In genomic region chr3:27859161-27859561, GRCm38 (mm10) we compare ENCODE assay signal across 9 mouse cellular contexts. TPM values are rescaled to one million over a fixed set of nuclear protein-coding genes. Genes with fewer than 3 reads are reported as not detected.
DNase-seq lines count a peak whose midpoint lies in the region; ATAC-seq lines count a peak whose summit lies in the region.
"Had no signal": no experiment of that assay in that cellular context is flagged by ENCODE, and none has a peak within 500 bp of the region (broad histone marks: within the 10 kb centered on the region; RNA-seq: fewer than 3 reads in every experiment).

No protein-coding gene starts in this region.

- DNase-seq in forebrain, embryonic 14.5 days (ENCODE audit: low spot score) = peak; percentile 12
- DNase-seq in heart, adult 8-10 months (ENCODE audit: low spot score) = peak; percentile 20
- peak; percentile 46 for DNase-seq in kidney, postnatal 10 days
- DNase-seq in mesoderm, embryonic 11.5 days (ENCODE audit: low read depth, low spot score) = peak; percentile 70
- no peak for DNase-seq in left cerebral cortex, postnatal 36 days (ENCODE audit: low spot score in 2 of 2)
- no peak for DNase-seq in spleen, adult 18-20 months
- DNase-seq in frontal cortex, postnatal 36 days (ENCODE audit: low spot score in 2 of 2) = no peak

- no peak overlapping the region for H3K4me3 ChIP-seq in forebrain, embryonic 14.5 days (ENCODE audit: low read depth, low read length)
- no peak overlapping the region for H3K4me3 ChIP-seq in forebrain, embryonic 13.5 days

- no peak overlapping the region for H3K4me2 ChIP-seq in forebrain, embryonic 14.5 days (ENCODE audit: low read length)
- no peak overlapping the region for H3K4me2 ChIP-seq in forebrain, embryonic 13.5 days

- H3K9ac ChIP-seq in forebrain, embryonic 14.5 days (ENCODE audit: low read length) = no peak overlapping the region
- no peak overlapping the region for H3K9ac ChIP-seq in forebrain, embryonic 13.5 days

- H3K4me1 ChIP-seq in forebrain, embryonic 14.5 days (ENCODE audit: control insufficient read depth, insufficient read depth, low read length) = peaks cover 17% of the 10 kb centered on the region
- peaks cover 38% of the 10 kb centered on the region for H3K4me1 ChIP-seq in forebrain, embryonic 13.5 days

- no peaks in the 10 kb centered on the region for H3K9me3 ChIP-seq in forebrain, embryonic 14.5 days (replicated peaks; ENCODE audit: control insufficient read depth, low read length)
- no peaks in the 10 kb centered on the region for H3K9me3 ChIP-seq in forebrain, embryonic 13.5 days (replicated peaks)

- H3K27me3 ChIP-seq in forebrain, embryonic 14.5 days (replicated peaks; ENCODE audit: control insufficient read depth, insufficient read depth, low read length) = no peaks in the 10 kb centered on the region
- H3K27me3 ChIP-seq in forebrain, embryonic 13.5 days = peaks cover 16% of the 10 kb centered on the region

- 11% methylated on average over 5 of the region's 5 CpGs for WGBS in forebrain, embryonic 14.5 days
- 11% methylated on average over 5 of the region's 5 CpGs for WGBS in forebrain, embryonic 13.5 days

- no peaks in the 10 kb centered on the region for H3K36me3 ChIP-seq in forebrain, embryonic 14.5 days (ENCODE audit: control insufficient read depth, insufficient read depth, low read length)
- H3K36me3 ChIP-seq in forebrain, embryonic 13.5 days (ENCODE audit: poor library complexity, severe bottlenecking) = no peaks in the 10 kb centered on the region

- intact Hi-C loops in left cerebral cortex, postnatal 36 days (cut with DNase I) = no loop called here

- no peak for ATAC-seq in forebrain, embryonic 14.5 days
- ATAC-seq in forebrain, embryonic 13.5 days = no peak

- H3K27ac ChIP-seq in forebrain, embryonic 14.5 days (ENCODE audit: low read depth, low read length) = no peak overlapping the region
- H3K27ac ChIP-seq in forebrain, embryonic 13.5 days = no peak overlapping the region

RNA-seq across cellular contexts. Expression of gene Tmem212, which starts 37.0 kb away (rescaled TPM):
- polyA plus RNA-seq in forebrain, embryonic 14.5 days (2014; fragmentation: Nextera tagmentation; extraction: Ambion mirVana) = not detected in 2 replicates
- not detected in 2 replicates for polyA plus RNA-seq in forebrain, embryonic 13.5 days (2015; fragmentation: Nextera tagmentation; extraction: Ambion mirVana)
- total RNA-seq in heart, adult 8-10 months (2022) = not detected
- total RNA-seq in left cerebral cortex, postnatal 36 days (2021) = under 1 TPM in 1 of 2 experiments, not detected in 1; 0.79 TPM
- total RNA-seq: gastrocnemius, postnatal 4 days had no signal

Comparison
In these comparisons a context has a peak if more than half of its experiments do, and no peak if none do; other contexts are left out.
1. DNase-seq: peak in forebrain, embryonic 14.5 days (single experiment), heart, adult 8-10 months (single experiment), kidney, postnatal 10 days (single experiment) and mesoderm, embryonic 11.5 days (single experiment); none in left cerebral cortex, postnatal 36 days (0 of 2), spleen, adult 18-20 months (0 of 2) and frontal cortex, postnatal 36 days (0 of 2).